Mouse (Mus musculus): ENCODE measurements around the gene Mthfd2l.

Mthfd2l gene

DNA sequence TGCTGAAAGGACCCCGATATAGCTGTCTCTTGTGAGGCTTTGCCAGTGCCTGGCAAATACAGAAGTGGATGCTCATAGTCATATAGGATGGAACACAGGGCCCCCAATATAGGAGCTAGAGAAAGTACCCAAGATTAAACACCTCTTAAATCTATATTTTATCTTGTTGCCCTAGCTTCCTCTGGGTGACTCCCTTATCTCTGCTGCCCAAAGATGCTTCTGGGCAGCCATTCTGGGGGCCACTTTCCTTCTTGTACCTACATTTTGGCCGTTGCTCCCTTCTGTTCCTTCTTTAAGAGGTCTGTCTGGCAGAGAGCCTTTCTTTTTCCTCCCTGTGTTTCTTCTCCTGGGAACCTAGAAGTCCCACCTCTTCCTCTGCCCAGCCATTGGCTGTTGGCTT lies 14.5 kb downstream of the Mthfd2l start:
- no peak for DNase-seq (ENCODE audit: low read depth, low spot score)

DNA sequence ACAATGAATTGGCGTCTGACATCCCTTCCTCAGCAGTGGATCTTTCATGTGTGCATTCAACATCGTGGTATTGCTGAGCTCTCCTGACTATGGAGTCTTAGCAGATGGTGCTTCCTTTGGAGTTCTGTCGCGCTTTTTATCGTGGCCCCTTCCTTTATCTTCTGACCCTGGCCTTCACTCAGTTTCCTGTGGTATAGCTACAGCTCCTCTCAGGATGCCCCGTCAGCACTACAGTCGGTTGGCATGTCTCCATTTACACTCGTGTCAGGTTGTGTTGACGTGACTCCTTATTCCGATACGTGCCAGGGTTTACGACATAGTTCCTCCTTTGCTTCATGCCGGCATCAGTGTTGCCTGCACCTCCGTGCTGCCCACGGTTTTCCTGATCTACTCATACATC lies 18.6 kb downstream of the Mthfd2l start:
- DNase-seq (ENCODE audit: low read depth, low spot score): no peak

DNA sequence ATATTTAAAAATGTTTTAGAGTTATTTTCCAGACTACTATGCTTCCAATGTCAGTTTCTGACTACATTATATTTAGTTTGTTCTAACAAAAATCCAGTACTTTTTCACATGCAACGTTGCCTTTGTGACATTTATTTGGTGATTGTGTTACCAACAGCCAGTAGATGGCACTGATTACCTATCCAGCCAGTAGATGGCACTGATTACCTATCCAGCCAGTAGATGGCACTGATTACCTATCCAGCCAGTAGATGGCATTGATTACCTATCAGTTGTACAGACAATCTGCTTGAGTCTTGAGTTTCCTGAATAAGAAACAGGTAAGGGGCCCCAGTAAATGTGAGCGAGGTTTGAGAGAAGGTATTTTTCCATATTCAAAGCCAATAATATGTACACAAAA lies 20.6 kb downstream of the Mthfd2l start:
- DNase-seq (ENCODE audit: low read depth, low spot score): no peak

DNA sequence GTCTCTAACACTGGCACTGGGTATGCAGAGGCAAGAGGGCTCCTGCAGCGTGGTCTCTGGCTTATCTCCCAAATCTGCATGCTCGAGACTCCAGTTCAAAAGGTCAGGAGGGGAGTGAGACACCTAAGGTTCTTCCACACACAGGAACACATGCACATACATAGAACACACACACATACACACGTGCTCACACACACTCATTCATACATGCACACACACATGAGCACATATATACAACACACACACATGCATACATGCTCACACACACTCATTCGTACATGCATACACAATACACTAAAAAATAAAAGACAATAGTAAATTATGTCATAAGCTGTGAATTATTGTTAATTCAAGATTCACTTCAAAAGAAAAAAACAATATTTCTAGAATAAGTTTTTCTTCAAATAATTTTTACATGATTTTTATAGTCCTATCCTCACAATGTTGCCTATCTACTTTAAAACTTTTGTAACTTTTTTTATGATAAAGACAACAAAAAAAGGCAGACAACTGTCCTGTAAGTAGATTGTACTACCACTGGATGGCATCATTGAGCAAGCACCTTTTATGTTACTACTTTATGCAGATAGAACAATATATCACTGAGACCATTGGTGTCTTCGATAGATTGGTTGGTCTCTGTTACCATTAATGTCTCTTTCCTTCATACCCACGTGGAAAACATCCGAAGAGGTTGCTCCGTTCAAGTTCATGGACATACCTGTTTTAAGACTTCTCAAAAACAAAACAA lies 22.0 kb downstream of the Mthfd2l start:
- DNase-seq (ENCODE audit: low read depth, low spot score): no peak

DNA sequence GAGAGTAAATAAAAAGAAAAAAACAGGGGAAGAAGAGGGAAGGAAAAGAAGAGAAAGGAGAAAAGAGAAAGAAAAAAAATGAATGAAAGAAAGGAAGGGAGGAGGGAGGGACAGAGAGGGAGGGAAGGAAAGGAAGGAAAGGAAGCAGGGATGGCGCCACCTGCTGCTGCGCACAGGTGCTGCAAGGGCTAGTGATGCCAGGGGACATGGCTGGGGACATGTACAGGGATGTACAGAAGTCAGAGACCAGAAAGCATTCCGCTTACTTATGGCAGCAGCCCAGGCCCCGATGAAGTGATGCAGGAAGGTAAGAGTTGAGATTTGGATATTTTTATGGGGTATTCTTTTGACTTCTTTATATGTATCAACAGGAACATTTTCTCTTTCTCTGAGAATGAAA lies 33.4 kb downstream of the Mthfd2l start:
- no peak for DNase-seq (ENCODE audit: low read depth, low spot score)

DNA sequence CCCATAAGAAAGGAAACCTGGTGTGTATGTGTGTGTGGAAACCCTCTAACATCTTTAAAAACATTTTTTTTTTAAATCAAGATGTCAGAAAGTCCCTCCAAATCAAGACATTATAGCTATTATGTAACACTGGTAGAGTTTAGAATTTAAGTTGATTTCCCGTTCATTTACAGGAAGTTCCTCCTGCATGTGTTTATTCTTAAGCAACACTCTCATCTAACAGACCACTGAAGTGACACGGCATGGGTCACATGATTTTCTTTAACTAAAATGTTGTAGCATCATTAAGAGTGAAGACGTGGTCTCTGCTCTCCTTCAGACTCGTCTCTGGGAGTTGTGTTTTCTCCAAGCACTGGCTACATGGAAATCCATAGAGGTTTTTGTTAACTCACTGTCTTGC lies 33.8 kb downstream of the Mthfd2l start:
- DNase-seq (ENCODE audit: low read depth, low spot score): no peak

DNA sequence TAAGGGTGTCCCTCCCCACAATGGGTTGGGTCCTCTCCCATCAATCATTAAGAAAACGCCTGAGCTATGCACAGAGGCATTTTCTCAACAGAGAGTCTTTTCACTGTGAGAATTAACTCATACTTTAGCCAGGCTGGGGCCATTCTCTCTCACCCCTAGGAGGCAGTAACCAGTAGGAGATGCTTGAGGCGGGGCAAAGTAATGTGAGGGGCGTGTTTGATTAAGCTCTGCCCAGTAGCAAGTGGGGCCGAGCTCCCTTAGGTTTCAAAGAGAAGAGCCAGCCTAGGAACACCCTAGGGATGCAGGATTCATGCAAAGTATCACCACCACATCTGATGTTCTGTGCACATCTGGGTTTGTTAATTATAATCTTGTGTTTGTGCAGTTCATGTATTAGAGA lies 34.5 kb downstream of the Mthfd2l start:
- DNase-seq (ENCODE audit: low read depth, low spot score): no peak

DNA sequence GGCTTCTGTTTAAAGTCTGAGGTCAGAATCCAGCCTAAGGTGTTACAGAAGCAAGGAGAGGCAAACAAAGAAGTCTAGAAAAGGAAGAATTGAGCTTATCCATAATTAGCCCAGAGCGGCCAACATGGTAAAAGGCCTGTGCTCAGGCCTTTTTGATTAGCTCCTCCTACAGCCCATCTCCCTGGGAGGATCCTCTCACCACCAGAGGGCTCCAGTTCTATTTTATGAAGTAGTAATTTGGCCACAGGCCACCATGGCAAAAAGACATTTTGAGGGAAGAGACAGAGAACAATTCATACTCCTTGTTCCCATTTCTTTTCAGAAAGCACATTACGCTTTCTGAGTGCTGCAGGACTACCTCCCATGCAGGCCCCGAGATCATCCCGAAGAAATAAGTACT lies 46.3 kb downstream of the Mthfd2l start:
- DNase-seq (ENCODE audit: low read depth, low spot score): peak; percentile 21

DNA sequence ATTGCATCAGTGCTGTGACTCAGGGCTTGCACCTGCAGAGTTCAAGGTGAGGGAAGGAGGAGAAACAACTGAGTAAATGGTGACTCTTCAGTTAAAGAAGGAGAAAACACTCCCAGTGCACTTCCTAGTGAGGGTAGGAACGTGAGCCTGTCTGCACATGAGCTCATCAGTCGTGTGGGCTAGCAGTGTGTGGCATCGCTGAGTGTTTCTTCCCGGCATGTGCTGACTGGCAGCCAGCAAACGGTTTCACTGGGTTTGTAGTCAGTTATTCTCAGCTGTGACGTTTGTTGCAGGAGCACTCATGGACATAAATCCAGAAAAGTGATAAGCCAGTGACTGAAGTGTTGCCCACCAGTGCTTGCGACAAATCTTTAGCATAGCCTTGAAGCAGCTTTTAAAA lies 49.4 kb downstream of the Mthfd2l start:
- DNase-seq (ENCODE audit: low read depth, low spot score): no peak

DNA sequence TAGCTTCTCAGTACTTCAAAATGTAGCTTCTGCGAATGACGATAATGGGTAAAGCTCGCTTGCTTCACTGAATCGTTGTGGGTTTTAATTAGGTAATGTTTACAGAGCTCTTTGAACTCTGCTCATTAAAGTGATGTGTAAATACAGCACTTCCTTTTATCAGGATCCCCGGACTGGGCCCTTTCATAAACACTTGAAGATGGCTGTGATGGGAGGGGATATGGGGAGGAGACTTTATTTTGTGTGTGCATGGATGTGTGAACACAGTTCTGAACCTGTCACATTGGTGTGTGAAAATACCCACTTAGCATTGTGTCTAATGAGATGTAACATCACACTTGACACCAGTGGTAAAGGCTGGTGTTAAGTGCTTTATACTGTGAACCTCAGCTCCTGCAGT lies 56.7 kb downstream of the Mthfd2l start:
- DNase-seq (ENCODE audit: low read depth, low spot score): no peak

DNA sequence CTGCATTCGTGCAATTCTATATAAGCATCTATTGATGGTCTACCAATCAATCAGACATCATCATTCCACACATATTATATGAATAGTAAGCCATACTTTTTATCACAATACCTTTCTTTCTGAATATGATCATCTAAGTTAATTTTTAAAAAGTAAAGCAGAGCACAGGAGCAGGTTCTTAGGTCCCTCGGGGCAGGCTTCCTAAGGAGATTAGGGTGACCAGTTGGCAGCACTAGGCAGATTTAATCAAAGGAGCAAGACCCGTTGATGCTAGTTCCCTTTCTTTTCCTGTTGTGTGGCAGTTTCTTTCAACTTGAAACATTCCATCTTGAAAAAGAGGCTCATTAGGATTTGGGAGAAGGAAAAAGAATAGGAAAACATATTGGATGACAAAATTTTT lies 57.2 kb downstream of the Mthfd2l start:
- DNase-seq (ENCODE audit: low read depth, low spot score): no peak

DNA sequence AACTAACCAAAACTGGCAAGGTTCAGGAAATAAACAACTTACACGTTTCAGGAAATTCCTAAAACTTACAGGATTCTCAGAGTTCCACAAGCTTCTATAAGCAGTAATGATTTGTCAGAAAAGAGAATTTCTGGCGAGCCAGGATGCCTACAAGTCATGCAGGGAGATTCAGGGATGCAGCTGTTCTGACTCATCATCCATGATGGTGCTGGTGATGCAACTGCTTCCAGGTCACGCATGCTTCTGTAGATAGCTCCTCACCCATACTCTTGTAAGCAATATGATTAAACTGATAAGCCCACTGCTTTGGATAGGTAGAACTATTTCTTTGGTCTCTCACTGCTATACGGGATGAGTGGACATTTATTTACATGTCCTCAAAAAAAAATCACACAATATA lies 57.7 kb downstream of the Mthfd2l start:
- DNase-seq (ENCODE audit: low read depth, low spot score): no peak

DNA sequence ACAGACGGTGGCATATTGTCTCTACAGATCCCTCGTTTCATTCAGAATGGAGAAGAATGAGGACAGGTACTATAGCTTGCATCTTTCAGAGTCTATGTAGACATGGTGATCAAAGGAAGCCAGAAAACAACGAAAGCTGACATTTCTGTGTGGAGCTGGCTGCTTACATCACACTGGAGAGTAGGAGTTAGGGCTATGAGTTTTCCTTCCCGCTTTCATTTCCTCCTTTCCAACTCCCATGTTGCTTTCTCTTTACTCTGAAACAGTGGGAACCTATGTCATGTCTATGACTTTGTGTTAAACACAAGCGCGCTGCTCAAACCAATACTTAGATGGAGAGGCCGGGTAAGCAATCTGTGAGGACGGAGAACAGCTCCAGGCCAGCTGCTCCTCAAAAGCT lies 69.0 kb downstream of the Mthfd2l start:
- no peak for DNase-seq (ENCODE audit: low read depth, low spot score)

DNA sequence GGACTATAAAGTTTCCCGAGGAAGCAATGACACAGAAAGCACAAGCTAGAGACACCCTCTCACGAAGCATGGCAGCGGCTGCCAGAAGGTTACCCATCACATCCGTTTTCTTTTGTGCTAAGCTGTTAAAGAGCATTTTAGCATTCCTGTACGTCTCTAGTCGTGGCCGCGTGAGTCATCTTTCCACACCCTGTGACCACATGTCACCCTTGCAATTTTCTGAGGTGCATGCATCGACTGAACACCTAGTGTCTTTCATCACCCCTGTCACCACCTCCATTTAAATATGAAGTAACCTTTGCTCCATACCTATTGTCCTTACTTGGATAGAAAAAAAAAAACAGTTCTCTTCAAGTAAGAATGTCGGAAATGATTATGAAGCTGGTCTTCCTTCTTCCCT lies 84.3 kb downstream of the Mthfd2l start:
- no peak for DNase-seq (ENCODE audit: low read depth, low spot score)

DNA sequence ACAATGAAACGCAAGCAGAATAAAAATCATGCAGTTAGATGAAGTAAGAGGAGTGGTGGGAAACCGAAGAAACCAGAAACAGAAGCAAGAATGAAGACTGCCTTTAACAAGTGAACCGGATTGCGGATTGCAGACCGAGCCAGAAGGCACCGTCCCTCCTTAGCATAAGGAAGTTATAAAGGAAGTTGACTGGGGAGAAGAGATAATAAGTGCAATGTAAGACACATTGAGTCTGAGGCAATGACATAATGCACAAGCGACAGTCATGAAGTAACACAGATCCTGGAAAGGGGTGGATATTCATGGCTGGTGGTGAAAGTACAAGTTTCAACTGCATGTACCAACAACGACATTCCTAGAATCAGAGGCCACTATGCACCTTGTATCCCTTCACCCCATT lies 92.2 kb downstream of the Mthfd2l start:
- no peak for DNase-seq (ENCODE audit: low read depth, low spot score)

DNA sequence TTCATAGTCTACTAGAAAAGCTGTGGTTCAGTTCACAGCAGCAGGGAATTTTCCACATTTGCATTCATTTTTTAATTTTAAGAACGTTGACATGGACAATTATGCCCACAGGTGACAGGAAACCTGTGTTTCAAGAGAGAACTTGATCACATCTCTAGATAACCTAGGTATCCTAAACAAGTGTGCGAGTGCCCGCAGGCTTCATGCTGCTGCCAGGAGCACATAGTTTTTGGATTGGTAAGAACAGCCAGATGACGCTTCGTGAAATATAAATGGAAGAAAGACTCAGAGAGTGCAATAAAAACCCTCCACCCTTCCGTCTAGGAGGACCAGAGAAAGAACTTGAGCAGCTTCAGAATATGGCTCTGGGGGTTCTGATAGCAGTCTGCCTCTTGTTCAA lies 96.2 kb downstream of the Mthfd2l start, which contains the start of gene Epgn:
TSS of gene Epgn (plus strand) at position 301 of the 400 bp plus-strand sequence.
- DNase-seq (ENCODE audit: low read depth, low spot score): no peak

DNA sequence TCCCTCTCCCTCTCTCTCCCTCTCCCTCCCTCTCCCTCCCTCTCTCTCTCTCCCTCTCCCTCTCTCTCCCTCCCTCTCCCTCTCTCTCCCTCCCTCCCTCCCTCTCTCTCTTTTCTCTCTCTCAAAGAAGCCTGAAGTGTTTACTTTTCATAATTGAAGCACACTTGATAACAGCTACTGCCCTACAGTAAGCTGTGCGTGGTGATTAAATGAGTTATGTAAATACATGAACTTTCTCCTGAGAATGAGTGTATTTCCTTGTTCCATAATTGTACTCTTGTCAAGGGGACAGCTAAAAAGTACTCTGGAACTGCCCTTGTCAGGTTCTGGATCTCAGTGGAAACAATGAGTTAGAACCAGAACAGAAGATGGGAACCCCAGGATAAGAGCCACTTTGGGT lies 96.9 kb downstream of the Mthfd2l start:
- no peak for DNase-seq (ENCODE audit: low read depth, low spot score)

DNA sequence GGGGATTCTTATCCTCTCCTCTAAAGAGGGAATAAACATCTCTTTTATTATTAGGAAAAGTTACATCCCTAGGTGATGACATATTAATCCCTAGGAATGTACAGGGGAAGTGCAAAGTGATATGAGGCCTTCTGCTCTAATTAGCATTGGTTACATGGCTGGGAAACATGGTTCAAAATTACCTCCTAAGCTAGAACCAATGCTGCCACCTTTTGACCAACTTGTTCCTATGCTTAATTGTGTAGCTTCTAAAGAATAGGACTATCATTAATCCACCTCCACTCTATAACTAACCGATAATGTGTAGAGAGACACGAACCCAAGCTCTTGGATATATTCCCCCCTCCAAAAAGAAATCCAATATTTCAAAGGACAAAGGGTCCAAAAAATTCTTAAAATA lies 99.7 kb downstream of the Mthfd2l start:
- no peak for DNase-seq (ENCODE audit: low read depth, low spot score)

DNA sequence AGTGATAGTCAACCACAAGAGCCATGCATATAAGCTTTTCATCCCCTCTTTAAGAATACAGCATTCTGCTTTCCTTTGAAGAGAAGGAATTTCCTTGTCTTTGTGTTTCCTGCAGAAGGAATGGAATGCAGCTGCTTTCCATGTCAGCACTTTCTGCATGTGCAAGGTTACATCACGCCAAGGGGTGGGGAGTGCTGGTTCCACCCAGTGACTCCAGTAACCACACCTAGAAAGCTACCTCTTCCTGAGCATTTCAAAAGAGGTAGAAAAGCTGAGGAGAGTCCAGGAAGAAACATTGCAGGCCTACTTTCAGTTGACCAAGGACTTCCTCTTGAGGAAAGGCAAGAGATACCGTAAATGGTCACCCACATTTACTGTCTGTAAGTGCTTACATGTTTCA lies 104.4 kb downstream of the Mthfd2l start:
- peak; percentile 4 for DNase-seq (ENCODE audit: low read depth, low spot score)

DNA sequence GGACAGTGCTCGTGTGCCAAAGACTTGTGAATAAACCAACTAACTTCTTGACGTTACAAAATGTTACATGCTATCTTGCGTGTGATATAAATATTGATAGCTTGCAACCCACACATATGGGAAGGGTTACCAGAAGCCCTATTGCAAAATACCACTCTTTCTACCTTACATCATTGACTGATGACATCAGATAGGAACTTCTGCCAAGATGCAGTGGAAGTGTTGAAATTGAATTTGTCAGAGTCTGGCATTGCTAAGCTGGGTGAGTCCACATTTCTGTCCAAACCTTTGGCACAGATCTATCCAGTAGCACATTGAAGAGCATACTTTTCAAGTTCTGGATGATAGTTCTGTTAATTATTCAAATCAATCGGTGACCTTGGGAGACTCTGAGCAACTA lies 105.7 kb downstream of the Mthfd2l start:
- DNase-seq (ENCODE audit: low read depth, low spot score): no peak

DNA sequence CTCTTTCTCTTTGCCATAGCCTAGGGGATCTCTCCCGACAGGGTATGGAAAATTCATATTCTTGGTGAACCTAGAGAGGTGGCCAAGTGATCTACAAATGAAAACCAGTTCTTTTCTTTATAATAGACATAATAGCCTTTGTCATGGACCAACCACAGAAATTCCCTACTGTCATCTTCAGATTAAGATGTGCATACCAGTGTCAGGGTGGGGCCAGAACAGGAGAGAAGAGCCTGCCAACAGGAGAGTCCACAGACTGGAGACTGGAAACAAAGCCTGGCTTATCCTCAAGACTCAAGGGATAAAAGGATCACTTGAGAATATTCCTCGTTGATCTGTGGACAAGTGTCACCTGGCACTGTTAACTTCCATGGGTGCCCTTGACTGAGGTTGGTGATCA lies 106.8 kb downstream of the Mthfd2l start:
- no peak for DNase-seq (ENCODE audit: low read depth, low spot score)

DNA sequence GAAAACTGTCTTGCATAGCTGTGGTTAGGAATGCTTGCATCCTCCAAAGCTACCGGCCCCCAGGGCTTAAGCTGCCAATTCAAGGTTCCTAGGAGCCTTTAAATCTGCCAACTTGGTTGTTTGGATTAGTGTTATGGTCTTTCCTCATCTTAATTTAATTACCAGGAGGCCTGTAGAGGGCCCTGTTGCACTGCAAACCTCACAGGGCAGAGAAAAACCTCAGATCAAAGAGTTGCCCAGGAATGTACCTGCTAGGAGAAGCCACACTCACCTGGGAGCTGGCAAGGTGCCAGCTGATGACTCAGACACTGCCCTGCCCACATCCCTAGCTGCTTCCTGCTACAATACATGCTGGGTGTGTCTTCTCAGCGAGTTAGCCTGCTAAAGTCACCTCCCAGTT lies 107.6 kb downstream of the Mthfd2l start:
- DNase-seq (ENCODE audit: low read depth, low spot score): peak; percentile 52

DNA sequence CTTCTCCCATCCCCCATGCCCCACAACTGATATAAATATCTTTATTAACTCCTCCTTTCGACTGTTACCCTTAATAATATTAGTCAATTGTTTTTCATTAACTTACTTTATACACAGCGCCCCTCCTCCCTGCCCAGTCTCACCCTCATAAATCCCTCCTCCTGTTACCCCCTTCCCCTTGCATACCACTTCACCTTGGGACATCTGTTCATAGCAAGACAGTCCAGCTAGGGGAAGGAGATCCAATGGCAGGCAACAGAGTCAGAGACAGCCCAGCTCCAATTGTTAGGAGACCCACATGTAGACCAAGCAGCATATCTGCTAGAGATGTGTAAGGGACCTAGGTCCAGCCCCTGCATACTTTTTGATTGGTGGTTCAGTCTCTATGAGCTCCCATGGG lies 108.0 kb downstream of the Mthfd2l start:
- DNase-seq (ENCODE audit: low read depth, low spot score): no peak

DNA sequence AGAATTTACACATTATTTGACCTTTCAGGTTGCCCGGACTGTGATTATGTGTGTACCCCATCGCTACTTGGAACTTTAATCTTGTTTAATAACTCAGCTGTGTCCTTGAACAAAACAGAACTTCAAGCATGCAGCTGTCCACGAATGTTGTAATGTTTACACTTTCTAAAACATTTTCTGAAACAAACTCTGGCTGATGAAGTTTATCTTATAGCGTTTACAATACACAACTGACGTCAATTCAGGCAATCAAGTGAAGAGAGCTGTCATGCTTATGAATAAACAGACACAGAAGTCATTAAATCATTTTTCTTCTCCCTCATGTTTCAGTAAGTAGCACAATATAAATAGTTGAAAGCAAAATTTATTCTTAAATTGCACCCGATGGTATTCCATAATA lies 117.1 kb downstream of the Mthfd2l start:
- no peak for DNase-seq (ENCODE audit: low read depth, low spot score)
